Mouse (Mus musculus): ENCODE results near the gene Zyx.

The Zyx gene

GRCm38 (mm10) chr6:42350021-42350967, 864 bp downstream of the Zyx start:
- DNase-seq (ENCODE audit: low spot score in 2 of 2), result peak; percentile 85 to 86

- DNase-seq (ENCODE audit: low spot score in 2 of 2), result peak in 1 of 2 experiments; percentile 7
These were observed 1.7 kb downstream of the Zyx start for GRCm38 (mm10) chr6:42350968-42351775.

- peak in 1 of 2 experiments; percentile 34 for DNase-seq (ENCODE audit: low spot score in 2 of 2)
These were observed 2.5 kb downstream of the Zyx start for GRCm38 (mm10) chr6:42351776-42352485.

GRCm38 (mm10) chr6:42352486-42352846, 3.0 kb downstream of the Zyx start:
- no peak for DNase-seq (ENCODE audit: low spot score in 2 of 2)

- peak in 1 of 2 experiments; percentile 46 for DNase-seq (ENCODE audit: low spot score in 2 of 2)
These were observed 3.8 kb downstream of the Zyx start for GRCm38 (mm10) chr6:42353180-42353579.

GRCm38 (mm10) chr6:42354076-42355019, 4.9 kb downstream of the Zyx start:
- DNase-seq (ENCODE audit: low spot score in 2 of 2), result peak in 1 of 2 experiments; percentile 58

GRCm38 (mm10) chr6:42355366-42355765, 5.9 kb downstream of the Zyx start:
- DNase-seq (ENCODE audit: low spot score in 2 of 2), result no peak

- DNase-seq (ENCODE audit: low spot score in 2 of 2), result no peak
These were observed 6.6 kb downstream of the Zyx start for GRCm38 (mm10) chr6:42355794-42356600.

- no peak for DNase-seq (ENCODE audit: low spot score in 2 of 2)
These were observed 7.5 kb downstream of the Zyx start for GRCm38 (mm10) chr6:42356913-42357312.

- no peak for DNase-seq (ENCODE audit: low spot score in 2 of 2)
These were observed 8.5 kb downstream of the Zyx start for GRCm38 (mm10) chr6:42357901-42358300.

GRCm38 (mm10) chr6:42358901-42359300, 9.5 kb downstream of the Zyx start:
- no peak for DNase-seq (ENCODE audit: low spot score in 2 of 2)

- peak; percentile 73 to 74 for DNase-seq (ENCODE audit: low spot score in 2 of 2)
These were observed 10.1 kb downstream of the Zyx start for GRCm38 (mm10) chr6:42359364-42360147.

GRCm38 (mm10) chr6:42360231-42360840, 10.9 kb downstream of the Zyx start:
- no peak for DNase-seq (ENCODE audit: low spot score in 2 of 2)

- DNase-seq (ENCODE audit: low spot score in 2 of 2), result no peak
These were observed 11.8 kb downstream of the Zyx start for GRCm38 (mm10) chr6:42361041-42361895.

- no peak for DNase-seq (ENCODE audit: low spot score in 2 of 2)
These were observed 12.6 kb downstream of the Zyx start for GRCm38 (mm10) chr6:42362074-42362473.

- DNase-seq (ENCODE audit: low spot score in 2 of 2), result no peak
These were observed 13.1 kb downstream of the Zyx start for GRCm38 (mm10) chr6:42362497-42362896.

- DNase-seq (ENCODE audit: low spot score in 2 of 2), result no peak
These were observed 13.5 kb downstream of the Zyx start for GRCm38 (mm10) chr6:42362974-42363373.

GRCm38 (mm10) chr6:42364066-42364465, 14.6 kb downstream of the Zyx start:
- DNase-seq (ENCODE audit: low spot score in 2 of 2), result no peak

Measured in heart, adult 9 months (tissue).